Mouse (Mus musculus): ENCODE data around the gene Dek.

Dek gene

DNA sequence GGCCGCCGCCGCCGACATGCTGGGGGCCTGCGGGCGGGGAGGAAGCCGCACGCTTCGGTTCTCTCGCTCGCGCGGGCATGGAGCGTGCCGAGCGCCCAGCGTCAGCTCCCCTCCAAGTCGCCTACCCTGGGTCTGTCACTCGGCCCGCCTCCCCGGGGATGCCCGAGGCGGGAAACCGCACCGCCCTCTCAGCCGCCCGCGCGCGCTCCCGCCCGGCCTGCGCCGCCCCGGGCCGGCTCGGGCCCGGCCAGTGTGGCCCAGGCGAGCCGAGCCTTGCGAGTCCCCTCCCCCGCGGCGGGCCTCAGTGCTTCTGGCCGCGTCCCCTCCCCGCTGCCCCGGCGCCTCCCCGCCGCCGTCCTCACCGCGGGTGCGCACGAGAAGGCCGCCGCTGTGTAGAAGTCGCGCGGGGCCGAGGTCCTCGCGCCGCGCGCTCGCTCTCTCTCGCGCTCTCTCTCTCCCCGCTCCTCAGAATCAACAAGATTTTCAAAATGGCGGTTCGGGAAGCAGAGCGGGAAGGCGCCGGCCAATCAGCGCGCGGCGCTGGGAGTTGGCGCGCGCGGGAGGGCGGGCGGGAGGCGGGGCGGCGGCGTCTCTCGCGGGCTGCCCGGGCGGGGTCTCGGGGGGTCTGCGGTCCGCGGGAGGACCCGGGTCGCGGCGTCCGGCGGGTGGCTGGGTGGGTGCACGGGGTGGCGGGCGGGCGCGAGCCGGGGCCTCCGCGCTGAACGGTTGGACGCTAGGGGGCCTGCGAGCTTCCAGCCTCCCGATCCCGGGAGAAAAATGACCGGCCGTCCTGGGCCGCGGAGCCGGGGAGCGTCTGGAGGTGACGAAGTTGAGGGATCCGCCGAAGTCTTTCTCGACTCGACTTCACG is at the start of gene Dek:
Gene Dek, minus strand, starts transcription at position 491 of the 869 bp plus-strand sequence.
- DNase-seq (ENCODE audit: low read depth) = peak; percentile 92

- no peak for DNase-seq (ENCODE audit: low read depth)
These were observed 48.9 kb upstream of the Dek start for GRCm38 (mm10) chr13:47154866-47155265.

GRCm38 (mm10) chr13:47153206-47153605 is 47.2 kb upstream of the Dek start:
- DNase-seq (ENCODE audit: low read depth) = no peak

DNA sequence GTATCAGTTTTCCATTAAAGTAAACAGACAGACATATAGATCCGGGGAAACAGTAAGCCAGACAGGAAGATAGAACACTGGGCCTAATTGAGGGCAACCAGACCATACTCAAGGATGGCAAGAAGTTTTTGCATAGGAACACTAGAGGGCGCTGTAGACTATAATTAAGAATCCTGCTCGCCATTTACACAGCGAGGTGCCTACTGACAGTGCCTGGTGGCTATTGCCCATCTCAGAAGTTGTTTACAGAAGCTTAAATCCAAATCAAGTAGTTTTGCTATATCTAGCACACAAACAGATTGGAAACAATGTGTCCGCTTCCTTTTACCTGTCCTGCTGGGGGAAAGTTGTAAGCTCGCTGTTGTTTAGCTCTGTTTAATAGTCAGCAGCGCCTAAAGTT is 46.4 kb upstream of the Dek start:
- peak; percentile 68 for DNase-seq (ENCODE audit: low read depth)

DNA sequence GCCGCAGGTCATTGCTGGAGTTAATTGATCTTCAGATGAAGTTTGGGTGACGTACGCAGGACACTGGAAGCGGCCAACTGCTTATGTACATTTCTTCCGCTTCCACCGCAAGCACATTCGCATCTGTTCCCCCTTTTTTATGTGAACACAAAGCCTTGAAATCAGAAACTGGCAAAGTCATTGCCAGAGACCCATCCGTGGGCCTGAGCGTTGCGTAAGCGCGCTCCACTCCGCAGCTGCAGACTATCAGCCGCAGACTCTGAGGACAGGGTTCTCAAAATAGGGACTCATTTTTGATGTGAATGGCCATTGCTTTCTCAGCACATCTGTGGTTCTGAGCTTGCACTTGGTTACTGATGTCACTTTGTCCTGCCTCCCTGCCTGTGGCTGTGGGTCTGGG is 45.1 kb upstream of the Dek start:
- DNase-seq (ENCODE audit: low read depth) = no peak

GRCm38 (mm10) chr13:47149993-47150392 is 44.0 kb upstream of the Dek start:
- no peak for DNase-seq (ENCODE audit: low read depth)

- DNase-seq (ENCODE audit: low read depth) = peak; percentile 19
These were observed 42.6 kb upstream of the Dek start for GRCm38 (mm10) chr13:47148573-47148972.

GRCm38 (mm10) chr13:47146388-47146787 is 40.4 kb upstream of the Dek start:
- DNase-seq (ENCODE audit: low read depth) = no peak

- DNase-seq (ENCODE audit: low read depth) = no peak
These were observed 39.9 kb upstream of the Dek start for GRCm38 (mm10) chr13:47145939-47146338.

DNA sequence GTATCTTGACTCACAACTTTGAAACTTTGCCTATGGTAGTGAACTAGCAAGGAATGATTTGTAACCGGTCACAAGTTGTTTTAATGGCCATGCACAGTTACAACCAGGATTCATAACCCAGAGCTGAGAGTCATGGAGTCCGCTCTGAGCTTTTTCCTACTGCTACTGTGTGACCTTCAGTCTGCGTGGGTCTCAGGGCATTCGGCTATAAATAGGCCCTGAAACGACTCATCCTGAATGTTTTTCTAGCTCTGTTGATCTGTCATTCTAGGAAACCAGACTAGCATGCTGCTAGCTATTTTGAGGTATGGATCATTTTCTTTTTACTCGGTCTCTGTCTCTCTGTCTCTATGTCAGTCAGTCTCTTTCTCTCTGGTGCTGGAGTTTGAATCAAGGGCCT is 36.8 kb upstream of the Dek start:
- no peak for DNase-seq (ENCODE audit: low read depth)

DNA sequence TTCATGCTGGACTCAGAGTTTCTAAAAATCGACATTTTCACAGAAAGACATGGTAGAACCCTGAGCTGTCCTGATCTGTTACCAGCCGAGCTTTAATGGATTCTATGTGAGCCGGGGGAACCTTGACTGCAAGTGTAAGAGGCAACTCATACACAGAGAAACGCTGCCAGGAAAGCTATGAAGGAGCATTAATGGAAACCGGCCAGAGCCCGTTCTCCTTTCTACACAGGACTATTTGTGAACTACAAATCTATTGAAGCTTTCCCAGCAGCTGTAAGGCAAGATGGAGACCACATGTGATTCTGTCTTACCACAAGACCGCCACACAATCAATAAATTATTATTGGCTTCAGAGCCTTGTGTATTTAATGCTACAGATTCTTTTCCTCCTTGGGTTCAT is 29.7 kb upstream of the Dek start:
- no peak for DNase-seq (ENCODE audit: low read depth)

DNA sequence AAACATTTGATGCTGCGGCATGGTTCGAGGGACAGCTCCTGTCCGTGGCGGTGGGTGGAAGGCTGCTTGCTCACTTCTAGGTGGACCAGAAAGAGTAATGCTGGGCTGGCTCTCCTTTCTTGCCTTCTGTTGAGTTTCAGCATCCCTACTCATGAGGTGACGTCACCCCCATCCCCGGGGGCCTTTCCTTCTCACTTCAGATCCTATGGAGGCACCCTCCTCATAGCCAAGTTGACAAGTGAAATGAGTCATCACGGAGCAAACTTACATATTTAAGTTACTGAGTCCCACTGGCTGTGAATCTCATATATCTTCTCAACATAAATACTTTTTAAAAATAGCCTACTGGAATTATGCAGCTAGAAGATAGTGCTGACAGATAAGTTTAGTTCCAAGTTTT is 28.8 kb upstream of the Dek start:
- DNase-seq (ENCODE audit: low read depth) = no peak

- peak; percentile 57 for DNase-seq (ENCODE audit: low read depth)
These were observed 27.1 kb upstream of the Dek start for GRCm38 (mm10) chr13:47133058-47133457.

- no peak for DNase-seq (ENCODE audit: low read depth)
These were observed 23.1 kb upstream of the Dek start for GRCm38 (mm10) chr13:47129090-47129489.

- no peak for DNase-seq (ENCODE audit: low read depth)
These were observed 19.6 kb upstream of the Dek start for GRCm38 (mm10) chr13:47125595-47125994.

DNA sequence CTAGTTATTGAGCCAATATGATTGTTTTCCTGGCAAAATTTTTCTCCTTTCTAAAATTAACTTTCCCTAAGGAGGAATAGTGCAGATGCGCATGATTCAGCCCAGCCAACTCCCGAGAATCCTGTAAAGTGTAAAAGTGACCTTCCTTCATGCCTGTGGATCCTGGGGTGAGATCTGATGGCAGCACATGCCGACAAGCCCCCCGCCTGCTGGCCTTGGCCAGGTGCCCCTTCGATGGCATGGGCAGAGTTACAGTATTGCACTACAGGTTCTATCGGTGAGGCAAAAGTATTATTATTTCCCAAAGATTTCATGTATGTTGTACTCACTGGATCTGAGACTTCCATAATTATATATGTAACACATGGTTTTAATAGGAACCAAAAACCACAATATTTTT is 19.0 kb upstream of the Dek start:
- DNase-seq (ENCODE audit: low read depth) = no peak

DNA sequence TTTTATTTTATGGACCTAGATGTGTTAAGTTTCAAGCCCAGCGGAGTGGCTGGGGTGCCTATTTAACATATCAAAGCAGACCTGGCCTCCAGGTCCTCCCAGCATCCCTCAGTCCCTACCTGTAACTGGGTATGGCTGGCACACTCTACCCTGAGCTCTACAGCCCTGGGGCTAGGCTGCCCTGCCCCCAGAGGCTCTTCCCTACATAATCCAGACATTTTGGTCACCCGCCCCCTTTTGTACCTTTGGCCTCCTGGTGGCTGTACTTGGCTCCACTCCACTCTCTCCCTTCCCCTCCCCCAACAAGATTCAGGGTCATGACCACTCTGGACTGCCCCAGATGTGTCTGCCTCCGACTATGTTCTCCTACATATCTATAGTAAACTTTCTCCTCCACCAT is 18.4 kb upstream of the Dek start:
- no peak for DNase-seq (ENCODE audit: low read depth)

GRCm38 (mm10) chr13:47122537-47123430 is 16.8 kb upstream of the Dek start, which contains the start of gene Rnf144b:
Rnf144b (plus strand) TSS chr13:47122656.
- DNase-seq (ENCODE audit: low read depth) = peak; percentile 57

- DNase-seq (ENCODE audit: low read depth) = no peak
These were observed 15.4 kb upstream of the Dek start for GRCm38 (mm10) chr13:47121333-47121889.

GRCm38 (mm10) chr13:47116000-47116399 is 10.0 kb upstream of the Dek start:
- DNase-seq (ENCODE audit: low read depth) = no peak

DNA sequence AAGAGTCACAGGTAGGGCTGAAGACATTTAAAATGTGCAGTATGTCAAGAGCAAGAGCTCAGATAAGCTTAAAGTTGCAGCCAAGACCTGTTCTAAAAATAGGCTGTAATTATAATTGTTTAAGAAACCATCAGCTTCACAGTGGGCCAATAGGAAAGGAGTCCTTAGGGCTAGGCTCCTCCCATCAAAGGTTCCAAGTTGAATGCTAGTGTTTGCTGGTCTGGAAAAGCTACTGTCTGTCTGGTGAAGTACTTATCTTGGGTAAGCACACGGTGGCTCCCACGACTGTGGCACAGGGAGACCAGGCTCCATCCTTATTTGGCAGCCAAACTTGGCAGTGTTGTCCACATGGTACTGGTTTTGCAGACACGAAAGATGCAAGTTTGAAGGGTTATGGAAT is 6.9 kb upstream of the Dek start:
- DNase-seq (ENCODE audit: low read depth) = no peak

DNA sequence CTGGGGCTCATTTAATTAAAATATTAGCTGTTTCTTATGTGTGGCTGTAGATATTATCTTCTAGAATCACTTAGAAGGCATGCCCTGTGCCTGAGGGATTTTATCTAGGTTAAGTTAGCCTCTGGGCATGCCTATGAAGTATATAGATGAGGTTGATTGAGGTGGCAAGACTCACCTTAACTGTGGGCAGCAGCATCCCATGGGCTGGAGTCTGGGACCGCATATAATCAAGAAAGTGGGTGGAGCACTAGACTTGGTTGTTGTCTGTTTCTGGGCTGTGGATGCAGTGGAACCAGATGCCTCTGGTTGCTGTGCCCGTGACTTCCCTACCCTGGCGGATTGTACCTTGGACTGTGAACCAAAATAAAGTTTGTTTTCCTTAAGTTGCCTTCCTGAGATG is 6.1 kb upstream of the Dek start:
- no peak for DNase-seq (ENCODE audit: low read depth)

- DNase-seq (ENCODE audit: low read depth) = no peak
These were observed 5.2 kb upstream of the Dek start for GRCm38 (mm10) chr13:47111185-47111584.

All from induced T-regulatory cell, adult 2 months (primary cell).